Mouse (Mus musculus) adrenal gland, adult 8-10 months (tissue): ENCODE results near the gene Gstp3. TPM values are rescaled to one million over a fixed set of nuclear protein-coding genes. Genes with fewer than 3 reads are reported as not detected.
"Not testable (repeated sequence)": the region's sequence is repeated elsewhere in the genome, so short reads cannot be mapped to it uniquely, and the experiment has no call there.

Source experiments
- DNase-seq: peaks from one replicate; pipeline ENCODE4 v3.0.0; 2022
- total RNA-seq, 4 experiments: library from RNA; stranded (reverse); gene quantifications; 2 replicates each; pipeline ENCODE4 v1.2.4; 2022

Gstp3 gene
- total RNA-seq, 4 experiments from 2014 or later: 0.56 to 1.1 (median 0.77) TPM

DNA sequence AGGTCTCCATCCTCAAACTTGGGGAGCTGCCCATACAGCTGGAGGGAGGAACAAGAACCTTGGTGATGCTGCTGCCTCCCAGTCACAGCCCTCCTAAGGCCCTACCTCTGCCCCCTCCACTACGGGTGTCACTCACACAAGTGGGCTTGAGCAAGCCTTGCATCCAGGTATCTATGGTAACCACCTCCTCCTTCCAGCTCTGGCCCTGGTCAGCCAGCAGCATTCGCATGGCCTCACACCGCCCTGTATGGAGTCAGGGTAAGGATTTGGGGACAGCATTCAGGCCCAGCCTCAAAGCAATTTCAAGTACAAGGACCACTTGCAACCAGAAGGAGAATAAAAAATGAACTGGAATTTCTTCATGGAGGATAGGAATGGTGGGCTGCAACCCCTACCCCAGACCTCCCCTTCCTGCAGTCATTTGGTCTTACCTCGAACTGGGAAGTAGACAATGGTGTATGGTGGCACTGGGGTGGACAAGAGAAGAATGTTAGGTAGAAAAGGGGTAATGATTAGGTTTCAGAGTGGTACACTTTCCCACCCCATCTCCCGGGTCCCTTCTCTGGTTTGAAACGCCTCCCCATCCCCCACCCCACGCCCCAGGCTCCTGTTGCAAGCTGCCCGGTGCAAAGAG, 22.1 kb downstream of the Gstp3 start:
- not testable (repeated sequence) for DNase-seq

DNA sequence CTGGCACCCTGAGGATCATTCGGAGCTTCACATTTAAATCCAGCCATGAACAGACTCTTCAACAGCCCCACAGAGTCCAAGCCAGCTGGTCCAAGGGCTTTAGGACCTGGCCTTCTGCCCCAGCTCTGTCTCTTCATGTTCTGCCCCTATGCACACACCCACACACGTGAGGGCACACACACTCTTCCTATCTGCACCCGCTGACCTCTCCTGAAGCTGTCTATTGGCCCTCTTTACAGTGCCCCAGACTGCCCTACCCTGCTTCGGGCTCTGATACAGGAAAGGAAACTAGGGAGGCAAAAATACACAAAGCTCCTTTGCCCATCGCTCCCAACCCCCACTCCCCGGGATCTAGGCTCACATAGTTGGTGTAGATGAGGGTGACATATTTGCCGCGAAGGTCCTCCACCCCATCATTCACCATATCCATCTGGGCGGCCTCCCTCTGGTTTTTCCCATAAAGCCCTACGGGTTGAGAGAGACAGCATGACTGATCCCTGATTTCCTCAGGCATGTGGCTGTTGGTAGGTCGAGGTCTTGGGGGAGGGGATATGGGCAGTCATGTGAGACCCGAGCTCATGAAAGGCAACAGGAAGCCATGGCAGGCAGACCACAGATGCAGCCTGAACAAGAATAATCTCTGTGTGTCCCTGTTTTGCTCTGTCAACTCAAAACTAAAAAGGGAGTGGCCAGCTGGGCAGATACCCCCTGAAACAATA, 22.9 kb downstream of the Gstp3 start:
- no peak for DNase-seq

GRCm38 (mm10) chr19:4033742-4034141, 25.6 kb downstream of the Gstp3 start:
- DNase-seq: no peak

GRCm38 (mm10) chr19:4033298-4033697, 26.1 kb downstream of the Gstp3 start:
- DNase-seq: no peak

GRCm38 (mm10) chr19:4032668-4033067, 26.7 kb downstream of the Gstp3 start:
- no peak for DNase-seq

- no peak for DNase-seq
Observed at GRCm38 (mm10) chr19:4027576-4027975, 31.8 kb downstream of the Gstp3 start.

DNA sequence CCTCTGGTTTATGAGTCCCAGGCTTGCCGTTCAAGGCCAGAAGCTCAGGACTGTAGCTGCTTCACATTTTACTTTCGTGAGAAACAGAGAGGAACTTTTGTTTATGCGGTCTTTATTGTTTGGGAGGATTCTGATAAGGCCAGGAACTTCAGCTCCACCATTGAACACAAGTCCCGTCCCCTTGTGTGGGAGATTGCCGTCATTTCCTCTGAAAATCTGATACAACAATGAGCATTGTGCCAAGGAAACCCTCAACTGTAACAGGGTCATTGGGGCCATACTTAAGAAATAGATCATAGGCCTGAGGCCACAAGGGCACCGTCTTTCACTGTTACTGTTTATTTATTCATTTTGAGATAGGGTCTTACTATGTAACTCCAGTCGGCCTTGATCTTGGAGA, 36.2 kb downstream of the Gstp3 start:
- no peak for DNase-seq

- DNase-seq: peak; percentile 82
Observed at GRCm38 (mm10) chr19:4018743-4019583, 40.4 kb downstream of the Gstp3 start.

GRCm38 (mm10) chr19:4017921-4018587, 41.3 kb downstream of the Gstp3 start:
- no peak for DNase-seq

- no peak for DNase-seq
Observed at GRCm38 (mm10) chr19:4015635-4016034, 43.7 kb downstream of the Gstp3 start.

DNA sequence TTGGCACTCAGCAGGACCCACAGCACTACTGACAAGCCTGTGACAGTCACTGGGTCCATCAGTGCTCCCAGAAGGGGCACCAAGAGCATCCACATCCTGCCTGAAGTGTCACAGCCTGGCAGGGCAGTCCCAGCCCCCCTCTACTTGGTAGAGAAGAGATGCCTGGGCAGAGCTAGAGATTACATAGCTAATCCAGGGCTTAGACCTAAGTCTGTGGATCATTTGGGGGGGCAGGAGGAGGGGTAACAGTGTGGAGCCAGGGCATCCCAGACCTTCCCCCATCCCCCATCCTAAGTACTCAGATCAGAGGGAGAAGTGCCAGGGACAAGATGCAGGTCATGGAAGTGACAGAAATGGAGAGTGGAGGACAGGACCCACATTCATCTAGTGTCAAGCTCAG, 44.6 kb downstream of the Gstp3 start:
- no peak for DNase-seq

DNA sequence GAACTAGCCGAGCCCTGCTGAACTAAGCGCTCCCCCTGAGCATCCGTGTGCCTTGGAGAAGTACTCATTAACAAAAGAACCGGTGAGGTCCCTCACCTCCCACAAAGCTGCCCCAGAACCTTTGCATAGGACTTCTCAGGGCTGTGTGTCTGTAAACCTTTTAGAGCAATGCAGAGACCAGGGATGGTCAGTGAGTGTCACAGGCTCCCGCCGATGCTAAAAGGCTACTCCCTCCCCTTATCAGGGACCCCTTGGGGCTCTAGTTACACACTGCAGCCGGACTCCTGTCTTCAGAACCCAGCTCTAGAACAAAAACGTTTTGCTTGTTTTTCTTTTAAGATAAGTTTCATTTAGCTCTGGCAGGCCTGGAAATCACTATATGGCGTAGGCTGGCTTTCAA, 46.3 kb downstream of the Gstp3 start:
- DNase-seq: no peak

DNA sequence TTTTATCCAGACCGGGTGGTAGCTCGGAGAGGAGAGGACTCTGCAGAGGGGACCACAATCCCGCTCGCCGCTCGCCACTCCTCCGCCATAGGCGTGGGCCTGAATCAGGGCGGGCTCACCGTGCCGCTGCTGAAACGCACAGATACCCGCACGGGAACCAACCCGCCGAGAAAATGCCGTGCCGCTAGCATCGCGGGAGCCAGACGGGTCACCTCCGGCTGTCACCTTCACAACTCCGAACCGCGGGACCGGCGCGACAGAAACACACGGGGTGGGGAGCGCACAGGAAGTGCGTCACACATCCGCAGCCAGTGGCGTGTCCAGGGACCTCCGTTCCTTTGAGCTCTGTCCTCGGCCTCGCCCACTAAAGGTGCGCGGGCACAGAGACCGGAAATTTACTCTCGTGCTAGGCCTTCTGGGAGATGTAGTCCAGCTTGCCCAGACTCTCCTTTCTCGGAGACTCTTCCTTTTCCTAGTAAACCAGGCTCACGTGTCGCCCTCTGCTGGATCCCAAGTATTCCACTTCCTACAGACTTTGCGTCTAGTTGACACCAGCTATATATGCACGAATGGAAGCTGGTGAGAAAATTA, 46.8 kb downstream of the Gstp3 start, which contains the start of gene Ndufv1:
Ndufv1 (minus strand) TSS at position 375 of the 591 bp plus-strand sequence.
- peak; percentile 99 for DNase-seq

DNA sequence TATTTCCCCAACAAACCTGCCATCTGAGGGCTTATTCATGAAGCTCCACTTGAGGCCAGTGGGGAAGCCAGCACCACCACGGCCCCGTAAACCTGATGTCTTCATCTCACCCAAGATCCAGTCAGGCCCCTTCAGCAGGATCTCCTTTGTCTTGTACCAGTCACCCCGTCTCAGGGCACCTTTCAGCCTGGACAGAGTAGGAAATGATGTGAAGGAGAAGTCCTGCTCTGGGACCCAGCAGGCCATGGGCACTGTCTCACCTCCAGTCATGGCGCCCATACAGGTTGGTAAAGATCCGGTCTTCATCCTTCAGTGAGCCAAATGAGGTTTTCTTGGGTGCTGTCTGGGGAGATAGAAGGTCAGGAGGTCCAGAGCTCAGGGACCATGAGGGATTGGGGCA, 48.3 kb downstream of the Gstp3 start:
- DNase-seq: no peak

Other genes starting within 250 kb of the Gstp3 start
- 100 to 1,000 TPM in 1 of 4 experiments, 10 to 100 TPM in 3; 69.8 to 329 (median 93.5) TPM for gene Chka, start 207.8 kb downstream of the Gstp3 start, total RNA-seq
- gene Tcirg1, start 152.4 kb downstream of the Gstp3 start, total RNA-seq: 100 to 1,000 TPM in 2 of 4 experiments, 10 to 100 TPM in 2; 55.6 to 133 (median 95.0) TPM
- 100 to 1,000 TPM; 241 to 358 (median 291) TPM for gene Ndufs8, start 146.8 kb downstream of the Gstp3 start, total RNA-seq
- gene Aldh3b1, start 129.8 kb downstream of the Gstp3 start, total RNA-seq: 100 to 1,000 TPM in 2 of 4 experiments, 10 to 100 TPM in 2; 35.5 to 262 (median 145) TPM
- gene Unc93b1, start 124.4 kb downstream of the Gstp3 start, total RNA-seq: 10 to 100 TPM; 69.4 to 85.5 (median 71.5) TPM
- 1 to 10 TPM in 2 of 4 experiments, under 1 TPM in 2; 0.11 to 1.5 (median 0.88) TPM for gene Aldh3b3, start 100.9 kb downstream of the Gstp3 start, total RNA-seq
- 10 to 100 TPM in 2 of 4 experiments, 1 to 10 TPM in 2; 4.5 to 15.8 (median 9.7) TPM for gene Aldh3b2, start 87.2 kb downstream of the Gstp3 start, total RNA-seq
- 10 to 100 TPM; 17.9 to 37.7 (median 23.4) TPM for gene Acy3, start 73.0 kb downstream of the Gstp3 start, total RNA-seq
- not detected for gene Tbx10, start 66.8 kb downstream of the Gstp3 start, total RNA-seq
- gene Nudt8, start 59.0 kb downstream of the Gstp3 start, total RNA-seq: 10 to 100 TPM; 22.8 to 27.3 (median 24.7) TPM
- 1 to 10 TPM in 3 of 4 experiments, under 1 TPM in 1; 0.61 to 1.7 (median 1.3) TPM for gene Gm49405, start 58.9 kb downstream of the Gstp3 start, total RNA-seq
- 1 to 10 TPM; 1.5 to 2.5 (median 1.7) TPM for gene Doc2g, start 56.3 kb downstream of the Gstp3 start, total RNA-seq
- gene Ndufv1, start 46.8 kb downstream of the Gstp3 start, total RNA-seq: 100 to 1,000 TPM; 235 to 340 (median 280) TPM
- gene Gstp1, start 21.6 kb downstream of the Gstp3 start, total RNA-seq: 100 to 1,000 TPM; 366 to 409 (median 394) TPM
- 10 to 100 TPM; 45.4 to 79.1 (median 67.8) TPM for gene Gstp2, start 13.5 kb downstream of the Gstp3 start, total RNA-seq
- not detected for gene Cabp2, start 22.0 kb upstream of the Gstp3 start, total RNA-seq
- gene Cdk2ap2, start 37.6 kb upstream of the Gstp3 start, total RNA-seq: 100 to 1,000 TPM; 100 to 146 (median 129) TPM
- 100 to 1,000 TPM in 1 of 4 experiments, 10 to 100 TPM in 3; 57.1 to 119 (median 84.1) TPM for gene Pitpnm1, start 40.4 kb upstream of the Gstp3 start, total RNA-seq
- 100 to 1,000 TPM; 129 to 143 (median 134) TPM for gene Aip, start 66.3 kb upstream of the Gstp3 start, total RNA-seq
- under 1 TPM in 2 of 4 experiments, not detected in 2; 0.06 to 0.08 TPM for gene Gpr152, start 80.2 kb upstream of the Gstp3 start, total RNA-seq
- under 1 TPM; 0.23 to 0.59 (median 0.39) TPM for gene Cabp4, start 84.5 kb upstream of the Gstp3 start, total RNA-seq
- gene Coro1b, start 89.0 kb upstream of the Gstp3 start, total RNA-seq: 100 to 1,000 TPM; 174 to 210 (median 184) TPM
- gene Ptprcap, start 94.0 kb upstream of the Gstp3 start, total RNA-seq: 1 to 10 TPM; 2.2 to 4.4 (median 3.4) TPM
- gene Rps6kb2, start 103.8 kb upstream of the Gstp3 start, total RNA-seq: 10 to 100 TPM; 29.2 to 53.0 (median 46.7) TPM
- 1 to 10 TPM; 3.6 to 6.8 (median 5.2) TPM for gene Carns1, start 115.9 kb upstream of the Gstp3 start, total RNA-seq
- gene Tbc1d10c, start 131.7 kb upstream of the Gstp3 start, total RNA-seq: 1 to 10 TPM; 1.6 to 2.8 (median 1.9) TPM
- 100 to 1,000 TPM; 371 to 396 (median 387) TPM for gene Ppp1ca, start 132.5 kb upstream of the Gstp3 start, total RNA-seq
- 10 to 100 TPM in 3 of 4 experiments, 1 to 10 TPM in 1; 8.7 to 14.3 (median 11.9) TPM for gene Rad9a, start 142.1 kb upstream of the Gstp3 start, total RNA-seq
- 10 to 100 TPM in 1 of 4 experiments, 1 to 10 TPM in 3; 4.5 to 14.4 (median 7.6) TPM for gene Clcf1, start 154.7 kb upstream of the Gstp3 start, total RNA-seq
- gene AC109138.7, start 154.8 kb upstream of the Gstp3 start, total RNA-seq: not detected
- 10 to 100 TPM; 39.0 to 53.5 (median 52.4) TPM for gene Pold4, start 172.3 kb upstream of the Gstp3 start, total RNA-seq
- 10 to 100 TPM; 30.8 to 55.1 (median 46.6) TPM for gene Ssh3, start 209.6 kb upstream of the Gstp3 start, total RNA-seq
- gene Ankrd13d, start 223.6 kb upstream of the Gstp3 start, total RNA-seq: 10 to 100 TPM in 1 of 4 experiments, 1 to 10 TPM in 3; 4.3 to 10.6 (median 6.8) TPM
- 10 to 100 TPM; 42.3 to 71.6 (median 53.0) TPM for gene Grk2, start 246.7 kb upstream of the Gstp3 start, total RNA-seq